Mouse (Mus musculus) adrenal gland, postnatal 10 days (tissue): ENCODE measurements around the gene Unc13d. TPM values are rescaled to one million over a fixed set of nuclear protein-coding genes. Genes with fewer than 3 reads are reported as not detected.
"Not testable (repeated sequence)": the region's sequence is repeated elsewhere in the genome, so short reads cannot be mapped to it uniquely, and the experiment has no call there.

Experiments used
- DNase-seq: peaks from one replicate; pipeline ENCODE4 v3.0.0; 2021; ENCODE audit warnings: mixed read lengths
- total RNA-seq, 2 experiments: library from RNA; stranded (reverse); gene quantifications; 2 replicates each; pipeline ENCODE4 v1.2.3; 2021

Unc13d gene
- total RNA-seq, 2 experiments from 2014 or later: 2.3 to 2.7 TPM

DNA sequence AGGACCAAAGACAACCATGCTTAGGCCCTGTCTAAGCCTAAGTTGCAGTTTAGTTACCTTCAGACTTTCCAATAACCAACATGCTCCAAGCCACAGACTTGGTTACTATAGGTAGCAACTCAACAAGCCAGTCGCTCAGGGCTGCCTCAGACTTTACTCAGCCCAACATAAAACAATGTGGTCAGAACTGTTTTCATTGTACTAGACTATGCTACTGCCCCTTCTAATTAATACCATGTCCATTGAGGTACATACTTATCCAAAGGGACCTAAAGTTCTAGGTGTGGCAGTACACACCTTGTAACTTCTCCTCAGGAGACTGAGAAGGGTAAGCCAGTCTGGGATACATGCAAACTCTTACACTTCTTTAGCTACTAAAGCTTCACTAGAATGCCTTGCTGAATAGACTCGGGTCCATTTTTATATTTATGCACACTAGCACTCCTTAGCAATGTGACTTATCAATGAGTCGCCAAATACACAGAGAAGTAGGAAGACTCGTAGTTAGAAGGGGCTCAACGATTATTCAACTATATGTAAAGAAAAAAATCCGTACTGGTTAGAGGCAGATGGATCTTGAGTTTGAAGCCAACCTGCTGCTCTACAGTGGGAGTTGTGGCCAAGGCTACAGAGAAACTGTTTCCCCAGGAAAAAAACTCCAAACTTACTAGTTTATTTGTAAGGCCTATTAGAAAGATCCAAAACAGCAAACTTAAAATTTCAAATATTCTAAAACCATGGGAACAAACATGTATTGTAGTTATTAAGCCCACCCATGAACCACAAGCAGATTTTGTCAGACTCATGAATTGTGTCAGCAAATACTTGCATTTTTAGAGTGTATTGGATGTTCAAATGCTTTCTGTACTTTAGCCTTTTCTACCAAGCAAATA, 56.2 kb downstream of the Unc13d start:
- no peak for DNase-seq

DNA sequence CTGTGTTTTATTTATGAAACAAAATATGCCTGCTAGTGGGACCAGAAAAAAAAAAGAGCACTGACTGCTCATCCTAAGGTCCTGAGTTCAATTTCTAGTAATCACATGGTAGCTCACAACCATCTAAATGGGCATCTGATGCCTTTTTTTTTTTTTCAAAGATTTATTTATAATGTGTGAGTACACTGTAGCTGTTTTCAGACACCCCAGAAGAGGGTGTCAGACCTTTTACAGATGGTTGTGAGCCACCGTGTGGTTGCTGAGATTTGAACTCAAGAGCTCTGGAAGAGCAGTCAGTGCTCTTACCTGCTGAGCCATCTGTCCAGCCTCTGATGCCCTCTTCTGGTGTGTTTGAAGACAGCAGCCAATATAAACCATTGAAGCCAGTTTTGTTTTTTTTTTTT, 57.2 kb downstream of the Unc13d start:
- DNase-seq: no peak

DNA sequence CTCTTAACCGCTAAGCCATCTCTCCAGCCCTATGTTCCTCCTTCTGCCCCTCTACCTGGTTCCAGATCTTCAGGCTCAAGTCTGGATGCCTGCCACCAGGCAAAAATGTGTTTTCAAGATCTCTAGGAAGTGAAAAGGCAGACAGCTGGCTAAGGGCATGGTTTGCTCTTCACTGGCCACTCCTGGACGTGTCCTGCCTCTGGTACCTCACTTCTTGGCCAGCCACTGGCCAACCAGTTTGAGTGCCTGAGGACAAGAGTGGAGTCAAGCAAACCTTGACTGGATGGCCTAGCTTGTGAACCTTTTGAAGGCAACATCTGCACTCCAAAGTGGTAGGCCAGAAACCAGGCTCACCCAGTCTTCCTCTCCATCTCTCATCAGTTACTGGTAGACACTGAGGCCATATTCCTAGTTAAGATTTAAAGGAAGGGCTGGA, 57.8 kb downstream of the Unc13d start:
- DNase-seq: no peak

DNA sequence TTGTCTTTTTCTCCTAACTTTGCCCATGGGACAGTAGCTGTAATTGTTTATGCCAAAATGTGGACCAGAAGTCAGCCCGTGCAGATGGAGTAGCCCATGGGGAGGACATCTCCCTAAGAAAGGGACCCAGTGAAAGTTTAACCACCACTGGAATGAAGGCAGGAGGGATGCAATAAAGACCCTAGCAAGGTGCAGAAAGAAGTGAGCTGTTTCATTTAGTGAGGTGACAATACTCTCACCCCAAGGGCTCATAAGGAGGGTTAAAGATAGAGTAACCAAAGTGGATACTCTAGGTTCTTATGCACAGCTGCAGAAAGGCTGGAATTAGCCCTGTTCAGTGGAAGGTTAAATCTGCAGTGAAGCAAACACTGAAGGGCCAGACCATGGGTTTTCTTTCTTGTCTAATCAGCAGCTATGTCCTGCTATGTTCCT, 58.4 kb downstream of the Unc13d start:
- DNase-seq: no peak

DNA sequence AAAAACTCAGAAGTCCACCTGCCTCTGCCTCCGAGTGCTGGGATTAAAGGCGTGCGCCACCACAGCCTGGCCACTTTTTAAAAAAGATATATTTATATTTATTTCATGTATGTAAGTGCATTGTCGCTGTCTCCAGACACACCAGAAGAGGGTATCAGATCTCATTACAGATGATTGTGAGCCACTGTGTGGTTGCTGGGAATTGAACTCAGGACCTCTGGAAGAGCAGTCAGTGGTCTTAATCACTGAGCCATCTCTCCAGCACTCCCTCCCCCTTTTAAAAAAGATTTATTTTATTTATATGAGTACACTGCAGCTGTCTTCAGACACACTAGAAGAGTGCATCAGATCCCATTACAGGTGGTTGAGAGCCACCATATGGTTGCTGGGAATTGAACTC, 58.9 kb downstream of the Unc13d start:
- DNase-seq: not testable (repeated sequence)

DNA sequence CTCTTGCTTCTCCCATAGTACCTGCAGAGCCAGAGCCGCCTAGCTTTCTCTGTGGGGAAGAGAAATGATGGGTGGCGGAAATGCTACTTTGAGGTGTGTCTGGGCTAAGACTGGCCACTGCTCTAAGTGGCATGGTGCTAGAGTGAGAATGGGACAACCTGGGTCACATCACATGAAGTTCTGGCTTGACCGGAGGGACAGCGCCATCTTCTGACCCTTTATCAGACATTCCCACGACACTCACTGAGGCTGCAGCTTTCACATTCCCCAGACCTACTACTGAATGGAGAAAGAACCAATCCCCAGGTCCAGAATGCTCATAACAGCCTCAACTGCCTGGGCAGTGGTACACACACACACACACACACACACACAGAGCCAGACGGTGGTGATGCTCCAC, 59.7 kb downstream of the Unc13d start:
- DNase-seq: no peak

DNA sequence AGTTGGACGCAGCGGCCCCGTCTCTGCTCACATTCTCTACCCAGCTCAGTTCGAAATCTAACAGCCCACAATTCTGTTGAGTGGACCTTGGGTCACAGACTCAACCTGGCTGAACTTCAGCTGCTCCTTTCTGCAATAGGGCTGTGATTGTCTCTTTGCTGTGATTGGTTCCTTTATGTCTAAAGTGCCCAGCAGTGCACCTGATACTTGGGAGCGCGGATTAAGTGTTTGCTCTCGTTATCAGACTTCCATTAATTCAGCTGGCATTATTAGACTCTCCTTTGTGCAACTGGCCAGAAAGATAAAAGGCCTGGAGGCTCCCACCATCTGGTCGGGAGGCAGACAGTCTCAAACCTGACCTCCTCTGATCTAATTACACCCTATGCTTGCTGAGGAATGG, 62.9 kb downstream of the Unc13d start:
- no peak for DNase-seq

DNA sequence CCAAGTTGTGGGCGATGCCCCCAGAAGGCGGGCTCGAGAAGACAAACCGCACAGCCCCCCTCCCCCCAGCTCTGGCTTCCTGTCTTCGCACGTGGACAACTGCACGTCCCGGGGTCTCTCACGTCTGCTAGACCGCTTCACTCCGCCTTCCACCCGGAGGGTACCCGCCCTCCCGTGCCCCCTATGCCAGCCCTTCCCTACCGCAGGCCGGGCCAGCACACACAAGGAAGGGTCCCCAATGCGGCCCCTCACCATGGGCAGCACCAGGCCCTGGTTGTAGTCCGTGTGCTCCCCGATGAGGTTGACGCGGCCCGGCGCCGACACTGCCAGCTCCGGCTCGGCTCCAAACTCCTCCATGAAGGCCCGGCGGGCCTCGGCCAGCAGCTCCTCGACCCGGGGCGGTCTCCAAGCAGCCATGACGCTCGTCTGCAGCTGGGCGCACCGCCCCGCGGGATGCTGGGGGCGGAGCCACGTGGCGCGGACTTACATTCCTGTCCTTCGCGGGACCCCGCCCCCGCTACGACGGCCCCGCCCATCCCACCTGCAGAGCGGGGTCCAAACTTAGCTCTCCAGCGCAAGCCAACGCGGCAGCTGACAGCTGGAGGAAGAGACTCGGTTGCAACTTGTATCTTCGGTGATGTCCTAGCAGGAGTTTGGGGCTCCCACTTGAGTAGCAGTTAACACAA, 65.4 kb downstream of the Unc13d start, which contains the start of gene Galk1:
Gene Galk1 (minus strand): TSS at position 458 of the 686 bp plus-strand sequence.
- peak; percentile 94 for DNase-seq

Other genes starting within 250 kb of the Unc13d start
- 1 to 10 TPM in 1 of 2 experiments, under 1 TPM in 1; 0.91 to 1.2 TPM for gene Myo15b, start 219.6 kb downstream of the Unc13d start, total RNA-seq
- gene Smim5, start 178.0 kb downstream of the Unc13d start, total RNA-seq: 1 to 10 TPM; 1.5 to 2.6 TPM
- gene Smim6, start 165.9 kb downstream of the Unc13d start, total RNA-seq: under 1 TPM in 1 of 2 experiments, not detected in 1; 0.30 TPM
- 10 to 100 TPM; 38.0 to 38.1 TPM for gene Sap30bp, start 144.7 kb downstream of the Unc13d start, total RNA-seq
- gene Recql5, start 144.5 kb downstream of the Unc13d start, total RNA-seq: 10 to 100 TPM; 17.8 to 24.5 TPM
- 1 to 10 TPM; 3.1 to 4.7 TPM for gene Itgb4, start 103.3 kb downstream of the Unc13d start, total RNA-seq
- 10 to 100 TPM; 67.0 to 90.6 TPM for gene Galk1, start 65.2 kb downstream of the Unc13d start, total RNA-seq
- gene H3f3b, start 50.0 kb downstream of the Unc13d start, total RNA-seq: 100 to 1,000 TPM; 401 to 426 TPM
- 10 to 100 TPM; 21.0 to 26.0 TPM for gene Unk, start 47.6 kb downstream of the Unc13d start, total RNA-seq
- 100 to 1,000 TPM; 103 to 110 TPM for gene Wbp2, start 9.0 kb upstream of the Unc13d start, total RNA-seq
- gene Trim47, start 49.2 kb upstream of the Unc13d start, total RNA-seq: 10 to 100 TPM; 23.2 to 24.5 TPM
- gene Trim65, start 53.2 kb upstream of the Unc13d start, total RNA-seq: 1 to 10 TPM; 6.3 to 8.1 TPM
- gene Mrpl38, start 60.9 kb upstream of the Unc13d start, total RNA-seq: 10 to 100 TPM; 86.8 to 94.1 TPM
- 10 to 100 TPM; 26.5 to 34.4 TPM for gene Fbf1, start 90.2 kb upstream of the Unc13d start, total RNA-seq
- gene Ten1, start 120.9 kb upstream of the Unc13d start, total RNA-seq: 10 to 100 TPM; 17.8 to 24.4 TPM
- gene Acox1, start 121.1 kb upstream of the Unc13d start, total RNA-seq: 100 to 1,000 TPM; 177 to 242 TPM
- gene Evpl, start 160.1 kb upstream of the Unc13d start, total RNA-seq: 1 to 10 TPM; 1.4 to 1.7 TPM
- gene Srp68, start 196.3 kb upstream of the Unc13d start, total RNA-seq: 10 to 100 TPM; 63.3 to 64.9 TPM
- under 1 TPM; 0.15 to 0.36 TPM for gene Galr2, start 203.0 kb upstream of the Unc13d start, total RNA-seq
- gene Exoc7, start 229.3 kb upstream of the Unc13d start, total RNA-seq: 10 to 100 TPM; 57.0 to 70.2 TPM